Mouse (Mus musculus): ENCODE results near the gene Pgbd5. TPM values are rescaled to one million over a fixed set of nuclear protein-coding genes. Genes with fewer than 3 reads are reported as not detected.

Gene Pgbd5
- polyA plus RNA-seq, 1 experiment from 2014 or later, result 2.0 TPM

DNA sequence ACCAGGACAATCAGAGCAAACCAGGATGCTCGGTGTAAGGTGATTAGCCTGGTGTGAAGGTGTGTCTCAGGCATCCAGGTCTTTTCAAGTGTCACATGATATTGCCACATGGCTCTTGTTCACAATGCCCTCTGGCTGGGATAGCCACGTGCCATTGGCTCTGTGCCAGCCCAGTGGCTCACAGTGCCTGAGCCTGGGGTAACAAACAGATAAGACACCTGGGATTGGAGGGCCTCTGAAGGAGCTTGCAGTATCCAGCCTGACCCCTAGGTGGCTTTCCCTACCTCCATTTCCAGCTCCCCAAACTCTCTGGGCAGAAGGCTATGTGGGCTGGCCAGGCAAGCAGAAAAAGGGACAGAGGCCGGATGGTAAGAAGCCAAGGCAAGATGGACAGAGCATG is 35.6 kb downstream of the Pgbd5 start:
- no peaks in the 10 kb centered on the region for H3K9me3 ChIP-seq
- H3K27me3 ChIP-seq (replicated peaks), result no peaks in the 10 kb centered on the region
- no peak overlapping the region for H3K9ac ChIP-seq
- H3K27ac ChIP-seq (replicated peaks), result no peak overlapping the region
- no peak overlapping the region for H3K4me2 ChIP-seq
- H3K4me3 ChIP-seq, result no peak overlapping the region
- no peak for ATAC-seq (ENCODE audit: extremely low read depth, insufficient number of reproducible peaks, low FRiP score, low TSS enrichment)
- H3K4me1 ChIP-seq, result peaks cover 25% of the 10 kb centered on the region
- no peaks in the 10 kb centered on the region for H3K36me3 ChIP-seq
- WGBS, result 37% methylated on average over 3 of the region's 3 CpGs

DNA sequence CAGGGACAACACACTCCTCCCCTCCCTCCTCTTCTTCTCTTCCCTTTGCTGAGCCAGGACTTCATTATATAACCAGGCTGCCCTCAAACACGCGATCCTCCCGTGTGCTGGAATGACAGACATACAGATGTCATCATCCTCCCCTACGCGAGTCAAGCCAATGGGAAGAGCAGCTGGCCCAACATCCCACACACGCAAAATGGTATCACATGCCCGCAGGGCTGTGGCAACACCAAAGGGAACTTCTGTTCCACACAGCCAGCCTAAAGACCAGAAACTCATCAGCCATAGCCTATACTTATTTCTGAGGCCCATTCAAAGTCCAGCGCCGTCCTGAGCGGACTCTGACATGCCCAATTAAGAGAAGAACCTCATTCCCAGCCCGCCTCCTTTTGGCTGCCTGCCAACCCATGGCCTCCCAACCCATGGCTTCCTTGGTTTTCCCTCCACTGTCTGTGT is 40.0 kb downstream of the Pgbd5 start:
- 80% methylated on average over 11 of the region's 11 CpGs for WGBS

DNA sequence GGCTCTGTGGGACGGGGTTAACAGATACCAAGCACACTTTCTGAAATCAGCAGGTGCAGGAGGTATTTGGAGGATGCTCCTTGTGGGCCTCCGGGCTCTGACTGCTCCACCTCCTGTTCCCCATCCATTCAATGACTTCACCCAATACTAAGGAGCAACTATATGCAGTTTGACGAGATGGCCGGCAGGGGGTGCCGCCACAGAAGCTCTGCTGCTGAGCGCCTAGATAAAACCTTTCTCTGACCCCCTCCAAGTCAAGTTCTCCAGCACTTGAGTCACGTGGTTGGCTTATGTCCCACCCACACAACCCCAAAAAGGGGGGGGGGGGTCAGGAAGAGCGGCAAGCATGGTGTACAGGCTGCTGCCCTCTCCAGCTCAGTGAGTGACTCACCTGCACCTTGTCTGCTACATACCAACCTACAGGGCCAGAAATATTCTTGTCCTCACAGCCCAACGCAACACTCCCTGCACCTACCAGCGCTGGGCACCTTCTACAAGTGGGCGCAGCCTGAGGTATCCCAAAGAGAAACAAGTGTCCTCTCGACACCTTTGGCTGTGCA is 40.5 kb downstream of the Pgbd5 start:
- Histone ChIP-seq H3K27me3 (replicated peaks) (no peaks in the 10 kb centered on the region), H3K9ac (no peak overlapping the region), H3K4me3 (no peak overlapping the region), H3K4me2 (no peak overlapping the region), H3K27ac (replicated peaks) (no peak overlapping the region), H3K9me3 (no peaks in the 10 kb centered on the region), H3K36me3 (no peaks in the 10 kb centered on the region), H3K4me1 (peaks cover 19% of the 10 kb centered on the region)
- no peak for ATAC-seq (ENCODE audit: extremely low read depth, insufficient number of reproducible peaks, low FRiP score, low TSS enrichment)
- WGBS, result 25% methylated on average over 12 of the region's 12 CpGs

More for the DNA sequence above, 40.0 kb downstream of the Pgbd5 start:
- Histone ChIP-seq H3K27me3 (replicated peaks) (no peaks in the 10 kb centered on the region), H3K4me3 (no peak overlapping the region), H3K9ac (no peak overlapping the region), H3K4me2 (no peak overlapping the region), H3K4me1 (peaks cover 24% of the 10 kb centered on the region), H3K36me3 (no peaks in the 10 kb centered on the region), H3K9me3 (no peaks in the 10 kb centered on the region), H3K27ac (replicated peaks) (no peak overlapping the region)
- ATAC-seq (ENCODE audit: extremely low read depth, insufficient number of reproducible peaks, low FRiP score, low TSS enrichment), result no peak

DNA sequence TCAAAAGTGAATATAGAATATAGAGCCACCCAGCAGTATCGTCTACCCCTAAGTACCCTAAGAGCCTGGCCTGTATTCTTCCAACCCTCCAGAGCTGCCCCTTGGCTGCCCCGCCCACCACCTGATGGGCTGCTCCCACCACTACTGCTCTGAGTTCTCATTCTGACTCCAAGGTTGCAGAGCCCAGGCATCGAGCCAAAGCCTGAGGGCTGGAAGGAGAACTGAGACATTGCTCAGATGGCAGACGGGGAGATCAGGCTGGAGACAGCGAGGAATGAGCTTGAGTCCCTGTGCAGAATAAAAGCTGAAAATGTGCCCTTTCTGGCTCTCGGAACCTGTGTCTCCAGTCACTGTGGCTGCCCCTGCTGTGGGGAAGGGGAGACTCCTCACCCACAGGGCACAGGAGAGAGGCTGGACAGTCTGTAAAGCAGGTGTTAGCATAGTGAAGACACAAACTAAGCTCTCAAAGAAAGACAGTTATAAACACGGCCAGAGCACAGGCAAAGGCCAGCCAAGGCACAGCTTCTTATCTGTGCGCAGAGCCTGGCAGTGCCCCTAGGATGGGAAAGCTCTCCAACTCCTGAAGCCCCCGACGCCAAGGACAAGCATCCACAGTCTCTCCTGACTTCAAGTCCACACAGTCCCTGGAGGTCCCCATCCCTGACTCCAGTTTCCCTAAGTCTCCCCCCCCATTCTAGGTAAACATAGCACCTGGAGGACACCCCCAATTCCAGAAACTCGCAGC is 42.0 kb downstream of the Pgbd5 start:
- ATAC-seq (ENCODE audit: extremely low read depth, insufficient number of reproducible peaks, low FRiP score, low TSS enrichment), result no peak
- Histone ChIP-seq H3K4me2 (no peak overlapping the region), H3K27me3 (replicated peaks) (no peaks in the 10 kb centered on the region), H3K27ac (replicated peaks) (no peak overlapping the region), H3K4me3 (no peak overlapping the region), H3K9ac (no peak overlapping the region), H3K36me3 (no peaks in the 10 kb centered on the region), H3K9me3 (no peaks in the 10 kb centered on the region), H3K4me1 (peaks cover 15% of the 10 kb centered on the region)
- 65% methylated on average over 11 of the region's 11 CpGs for WGBS

DNA sequence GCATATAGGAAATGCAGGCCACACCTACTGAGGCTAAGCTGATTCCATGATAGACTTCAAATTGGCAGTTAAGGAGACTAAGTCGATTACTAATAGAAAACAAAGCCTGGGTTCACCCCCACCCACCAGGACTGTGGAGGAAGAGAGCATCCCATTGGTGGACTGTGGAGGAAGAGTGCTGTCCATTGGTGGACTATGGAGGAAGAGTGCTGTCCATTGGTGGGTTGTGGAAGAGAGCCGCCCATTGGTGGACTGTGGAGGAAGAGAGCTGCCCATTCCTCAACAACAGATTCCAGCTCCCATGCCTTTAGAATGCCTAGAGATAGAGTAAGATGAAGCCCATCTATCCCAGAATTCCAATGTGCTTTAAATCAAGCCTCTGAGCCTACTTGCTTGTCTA is 42.9 kb downstream of the Pgbd5 start:
- Histone ChIP-seq H3K9me3 (no peaks in the 10 kb centered on the region), H3K4me3 (no peak overlapping the region), H3K36me3 (no peaks in the 10 kb centered on the region), H3K4me1 (peaks cover 15% of the 10 kb centered on the region), H3K4me2 (no peak overlapping the region), H3K27me3 (replicated peaks) (no peaks in the 10 kb centered on the region), H3K27ac (replicated peaks) (no peak overlapping the region), H3K9ac (no peak overlapping the region)
- ATAC-seq (ENCODE audit: extremely low read depth, insufficient number of reproducible peaks, low FRiP score, low TSS enrichment), result no peak
- WGBS, result 60% methylated on average over 2 of the region's 2 CpGs

DNA sequence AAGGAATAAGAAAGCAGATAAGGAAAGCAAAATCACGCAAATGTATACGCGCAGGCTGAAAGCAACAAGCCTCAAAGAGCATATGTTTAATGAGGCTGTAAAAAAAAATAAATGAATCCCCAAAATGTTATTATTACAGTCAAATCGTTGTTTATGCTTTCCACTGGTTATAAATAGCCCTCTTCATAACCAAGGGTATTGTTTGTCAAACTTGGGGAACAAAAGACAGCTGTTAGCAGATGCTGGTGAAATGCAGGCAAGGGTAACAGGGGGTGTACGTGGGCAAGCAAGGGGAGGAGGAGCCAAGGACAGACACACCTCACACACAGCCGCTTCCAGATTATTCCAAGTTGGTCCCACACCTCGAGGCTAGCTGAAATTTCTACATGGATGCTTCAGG is 44.1 kb downstream of the Pgbd5 start:
- Histone ChIP-seq H3K4me3 (no peak overlapping the region), H3K4me2 (no peak overlapping the region), H3K9me3 (no peaks in the 10 kb centered on the region), H3K4me1 (peaks cover 15% of the 10 kb centered on the region), H3K27me3 (replicated peaks) (no peaks in the 10 kb centered on the region), H3K9ac (no peak overlapping the region), H3K36me3 (no peaks in the 10 kb centered on the region), H3K27ac (replicated peaks) (no peak overlapping the region)
- WGBS, result 69% methylated on average over 7 of the region's 7 CpGs
- no peak for ATAC-seq (ENCODE audit: extremely low read depth, insufficient number of reproducible peaks, low FRiP score, low TSS enrichment)

DNA sequence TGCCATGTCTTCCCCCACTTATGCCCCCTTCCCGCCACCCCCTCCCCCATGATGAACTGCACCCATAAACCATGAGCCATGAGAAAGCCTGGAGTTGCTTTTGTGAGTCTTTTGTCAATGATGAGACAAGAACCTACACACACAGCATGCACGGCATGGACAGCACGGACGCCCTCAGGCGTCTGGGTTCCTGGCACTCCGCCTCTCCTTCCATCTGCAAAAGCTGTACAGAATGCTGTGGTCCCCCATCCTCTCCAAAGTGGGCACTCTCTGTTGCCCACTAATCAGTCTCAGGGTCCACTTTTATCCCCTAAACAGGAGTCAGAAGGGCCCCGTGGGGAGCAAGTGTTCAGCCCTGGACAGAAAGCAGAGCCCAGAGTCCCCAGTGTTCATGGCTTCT is 44.5 kb downstream of the Pgbd5 start:
- Histone ChIP-seq H3K9ac (no peak overlapping the region), H3K36me3 (no peaks in the 10 kb centered on the region), H3K4me2 (no peak overlapping the region), H3K27ac (replicated peaks) (no peak overlapping the region), H3K4me3 (no peak overlapping the region), H3K4me1 (peaks cover 15% of the 10 kb centered on the region), H3K9me3 (no peaks in the 10 kb centered on the region), H3K27me3 (replicated peaks) (no peaks in the 10 kb centered on the region)
- no peak for ATAC-seq (ENCODE audit: extremely low read depth, insufficient number of reproducible peaks, low FRiP score, low TSS enrichment)
- WGBS, result 76% methylated on average over 7 of the region's 7 CpGs

DNA sequence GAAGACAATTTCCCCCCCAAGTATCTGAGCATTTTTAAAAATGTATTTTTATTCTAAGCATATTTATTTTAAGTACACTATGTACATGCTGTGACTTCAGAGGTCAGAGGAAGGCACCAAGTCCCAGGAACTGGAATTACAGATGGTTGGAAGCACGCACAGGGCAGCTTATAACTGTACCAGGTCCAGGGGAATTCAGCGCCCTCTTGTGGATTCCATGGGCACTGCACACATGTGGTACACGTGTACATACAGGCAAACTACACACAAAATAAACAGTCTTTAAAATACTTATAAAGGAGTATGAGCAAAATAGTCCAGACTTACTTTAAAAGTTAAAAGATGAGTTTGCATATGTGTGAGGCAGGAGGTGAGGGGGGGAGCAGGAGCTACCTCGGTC is 45.5 kb downstream of the Pgbd5 start:
- ATAC-seq (ENCODE audit: extremely low read depth, insufficient number of reproducible peaks, low FRiP score, low TSS enrichment), result no peak
- H3K9me3 ChIP-seq, result no peaks in the 10 kb centered on the region
- no peak overlapping the region for H3K4me2 ChIP-seq
- WGBS, result 74% methylated on average over 4 of the region's 4 CpGs
- H3K27ac ChIP-seq (replicated peaks), result no peak overlapping the region
- no peaks in the 10 kb centered on the region for H3K27me3 ChIP-seq (replicated peaks)
- H3K4me1 ChIP-seq, result peaks cover 7% of the 10 kb centered on the region
- H3K4me3 ChIP-seq, result no peak overlapping the region
- no peak overlapping the region for H3K9ac ChIP-seq
- no peaks in the 10 kb centered on the region for H3K36me3 ChIP-seq

DNA sequence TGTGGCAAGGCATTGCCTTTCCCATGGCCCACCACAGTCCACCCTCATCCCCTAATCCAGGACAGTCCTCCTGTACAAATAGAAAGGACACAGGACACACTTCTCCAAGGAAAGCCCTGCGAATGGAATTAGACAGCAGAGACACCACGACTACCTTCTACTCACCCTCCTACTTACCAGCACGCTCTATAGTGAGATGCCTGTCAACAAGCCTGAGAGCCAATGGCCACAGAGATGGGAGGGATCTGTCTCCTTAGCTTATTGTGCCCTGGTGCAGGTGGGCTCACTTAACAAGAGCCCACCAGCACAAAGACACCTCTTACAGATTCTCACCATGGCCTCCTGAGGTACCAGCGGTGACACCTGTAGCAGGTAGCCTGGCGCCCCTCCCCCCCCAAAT is 46.4 kb downstream of the Pgbd5 start:
- no peak for ATAC-seq (ENCODE audit: extremely low read depth, insufficient number of reproducible peaks, low FRiP score, low TSS enrichment)
- 62% methylated on average over 5 of the region's 5 CpGs for WGBS
- Histone ChIP-seq H3K27ac (replicated peaks) (no peak overlapping the region), H3K27me3 (replicated peaks) (no peaks in the 10 kb centered on the region), H3K4me2 (no peak overlapping the region), H3K9ac (no peak overlapping the region), H3K36me3 (no peaks in the 10 kb centered on the region), H3K4me3 (no peak overlapping the region), H3K4me1 (peaks cover 7% of the 10 kb centered on the region; the same call in 1 of the 2 replicates), H3K9me3 (no peaks in the 10 kb centered on the region)

DNA sequence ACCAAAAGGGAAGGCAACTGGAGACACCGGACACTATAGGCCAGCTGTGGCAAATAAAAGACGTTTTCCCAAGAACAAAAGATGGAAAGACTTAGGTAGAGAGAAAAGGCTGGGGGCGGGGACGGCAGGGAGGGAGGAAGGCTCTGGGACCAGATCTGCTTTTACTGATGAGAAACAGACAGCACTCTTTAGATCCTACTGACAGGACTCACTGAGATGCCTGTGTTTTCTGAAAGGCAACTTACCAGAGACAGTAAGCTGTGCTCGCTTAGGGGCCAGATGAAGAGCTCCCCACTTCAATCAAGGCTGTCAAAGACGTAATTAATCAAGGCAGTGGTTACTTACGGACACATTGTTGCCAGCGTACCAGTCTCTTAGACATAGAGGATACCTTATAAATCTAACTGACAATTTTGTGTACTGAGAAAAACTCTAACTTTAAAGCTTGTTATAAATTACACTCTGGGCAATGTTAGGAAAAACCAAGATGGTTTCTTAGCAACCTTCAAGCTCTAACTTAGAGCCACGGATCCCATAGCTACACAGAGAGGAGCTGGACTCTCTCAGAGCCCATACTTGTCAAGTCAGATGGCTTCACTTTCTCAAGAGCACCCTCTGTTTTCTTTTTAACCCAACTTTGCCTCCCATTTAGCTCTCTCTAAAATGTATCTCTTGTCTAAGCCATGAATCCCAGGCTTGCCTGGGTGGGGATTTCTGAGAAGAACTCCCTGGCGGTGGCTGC is 47.0 kb downstream of the Pgbd5 start:
- H3K36me3 ChIP-seq, result no peaks in the 10 kb centered on the region
- WGBS, result 61% methylated on average over 10 of the region's 10 CpGs

DNA sequence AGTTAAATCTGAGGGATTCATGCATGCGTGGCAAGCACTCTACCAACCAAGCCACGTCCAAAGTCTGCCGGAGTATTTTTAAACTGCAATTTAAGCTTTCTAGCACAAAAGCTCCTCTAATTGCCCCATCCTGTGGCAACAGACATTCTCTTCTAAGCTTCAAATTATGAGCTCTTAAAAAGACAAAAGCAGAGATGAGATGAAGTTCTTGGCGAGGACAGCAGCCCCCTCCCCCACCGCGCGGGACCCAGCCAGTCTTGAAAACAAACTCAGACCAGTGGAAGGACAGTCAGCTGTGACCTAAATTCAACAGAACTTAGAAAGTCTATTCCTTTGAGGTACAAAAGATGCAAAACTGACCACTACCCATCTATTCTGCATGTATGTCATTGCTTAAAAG is 48.3 kb downstream of the Pgbd5 start:
- no peaks in the 10 kb centered on the region for H3K27me3 ChIP-seq (replicated peaks)
- no peaks in the 10 kb centered on the region for H3K36me3 ChIP-seq
- no peak overlapping the region for H3K27ac ChIP-seq (replicated peaks)
- no peaks in the 10 kb centered on the region for H3K9me3 ChIP-seq
- 84% methylated on average over 7 of the region's 7 CpGs for WGBS
- H3K4me1 ChIP-seq, result no peaks in the 10 kb centered on the region
- no peak overlapping the region for H3K9ac ChIP-seq
- ATAC-seq (ENCODE audit: extremely low read depth, insufficient number of reproducible peaks, low FRiP score, low TSS enrichment), result no peak
- no peak overlapping the region for H3K4me2 ChIP-seq
- no peak overlapping the region for H3K4me3 ChIP-seq

More for the DNA sequence above, 47.0 kb downstream of the Pgbd5 start:
- Histone ChIP-seq H3K27ac (replicated peaks) (no peak overlapping the region), H3K9ac (no peak overlapping the region), H3K4me2 (no peak overlapping the region), H3K4me1 (peaks cover 2% of the 10 kb centered on the region; the same call in 1 of the 2 replicates), H3K9me3 (no peaks in the 10 kb centered on the region), H3K27me3 (replicated peaks) (no peaks in the 10 kb centered on the region), H3K4me3 (no peak overlapping the region)
- ATAC-seq (ENCODE audit: extremely low read depth, insufficient number of reproducible peaks, low FRiP score, low TSS enrichment), result no peak

Data from heart, embryonic 13.5 days (tissue).